ENCODE assay signal across 26 mouse cellular contexts in genomic region chr6:5294659-5295449, GRCm38 (mm10). TPM values are rescaled to one million over a fixed set of nuclear protein-coding genes. Genes with fewer than 3 reads are reported as not detected.
A peak's percentile ranks its signal among the peaks of the same experiment; 100 is the strongest.
DNase-seq lines count a peak whose midpoint lies in the region; ATAC-seq and TF ChIP-seq lines count a peak whose summit lies in the region.
"Had no signal": no experiment of that assay in that cellular context is flagged by ENCODE, and none has a peak within 500 bp of the region (broad histone marks: within the 10 kb centered on the region; RNA-seq: fewer than 3 reads in every experiment).

No protein-coding gene starts in this region.

- no peak overlapping the region for H3K27ac ChIP-seq in liver, embryonic 16.5 days (ENCODE audit: low read length)
- H3K27ac ChIP-seq in lung, postnatal 0 days (ENCODE audit: low read length), result no peak overlapping the region
- H3K27ac ChIP-seq: embryonic facial prominence, embryonic 13.5 days; heart, embryonic 15.5 days; hindbrain, embryonic 13.5 days; layer of hippocampus, adult 2 months; limb, embryonic 10.5 days; midbrain, embryonic 12.5 days had no signal

- H3K4me3 ChIP-seq in liver, embryonic 16.5 days (ENCODE audit: low read depth, low read length), result peak overlapping the region; percentile 16; the same call in 1 of the 2 replicates
- no peak overlapping the region for H3K4me3 ChIP-seq in lung, postnatal 0 days (ENCODE audit: low read depth, low read length)
- H3K4me3 ChIP-seq: embryonic facial prominence, embryonic 13.5 days; heart, embryonic 15.5 days; hindbrain, embryonic 13.5 days; layer of hippocampus, adult 2 months; limb, embryonic 10.5 days; midbrain, embryonic 12.5 days had no signal

- no peaks in the 10 kb centered on the region for H3K27me3 ChIP-seq in liver, embryonic 16.5 days (ENCODE audit: control insufficient read depth, insufficient read depth, low read depth, low read length)
- no peaks in the 10 kb centered on the region for H3K27me3 ChIP-seq in lung, postnatal 0 days (replicated peaks; ENCODE audit: insufficient read depth, low read length)
- H3K27me3 ChIP-seq: embryonic facial prominence, embryonic 13.5 days; heart, embryonic 15.5 days had no signal

- DNase-seq in CD4-positive helper T cell, adult 2 months (ENCODE audit: low read depth, low spot score), result peak; percentile 75
- DNase-seq in CD4-positive, CD25-positive, alpha-beta regulatory T cell, adult 2 months (ENCODE audit: low read depth, low spot score), result peak; percentile 58
- DNase-seq in induced T-regulatory cell, adult 2 months (ENCODE audit: low read depth), result peak; percentile 78
- no peak for DNase-seq in right cerebral cortex, postnatal 25 days
- DNase-seq in lung, postnatal 0 days (ENCODE audit: low spot score), result no peak
- DNase-seq in spleen, postnatal 10 days (ENCODE audit: low spot score in 2 of 2), result no peak
- DNase-seq: adrenal gland, postnatal 14 days; cerebellum, adult 8-10 months; cerebellum, postnatal 36 days; embryo, embryonic 11 days; gastrocnemius, postnatal 10 days; heart, adult 18-20 months; heart, postnatal 36 days; kidney, adult 9 months; kidney, postnatal 14 days; lung, postnatal 14 days; thymus, postnatal 14 days had no signal

- WGBS in liver, embryonic 16.5 days (ENCODE audit: insufficient replicate concordance), result 76% methylated on average over 16 of the region's 16 CpGs
- 91% methylated on average over 16 of the region's 16 CpGs for WGBS in lung, postnatal 0 days

- peaks cover 64% of the 10 kb centered on the region for H3K4me1 ChIP-seq in liver, embryonic 16.5 days (ENCODE audit: control insufficient read depth, low read depth, low read length)
- H3K4me1 ChIP-seq in lung, postnatal 0 days (ENCODE audit: insufficient read depth, low read depth, low read length), result peaks cover 4% of the 10 kb centered on the region; the same call in 1 of the 2 replicates

- H3K9me3 ChIP-seq in liver, embryonic 16.5 days (replicated peaks; ENCODE audit: control insufficient read depth, low read length), result no peaks in the 10 kb centered on the region
- H3K9me3 ChIP-seq in lung, postnatal 0 days (ENCODE audit: low read length), result no peaks in the 10 kb centered on the region
- H3K9me3 ChIP-seq: embryonic facial prominence, embryonic 13.5 days; heart, embryonic 15.5 days; hindbrain, embryonic 13.5 days; limb, embryonic 10.5 days; midbrain, embryonic 12.5 days had no signal

- TF ChIP-seq EP300 in lung, postnatal 0 days (IDR thresholded peaks at IDR 0.05), result no peak

- H3K4me2 ChIP-seq in liver, embryonic 16.5 days (ENCODE audit: low read depth, low read length), result peak overlapping the region; percentile 48
- H3K4me2 ChIP-seq in lung, postnatal 0 days (replicated peaks; ENCODE audit: low read depth, low read length), result no peak overlapping the region
- H3K4me2 ChIP-seq: embryonic facial prominence, embryonic 13.5 days; heart, embryonic 15.5 days; hindbrain, embryonic 13.5 days; midbrain, embryonic 12.5 days had no signal

- no peak for ATAC-seq in liver, embryonic 16.5 days (ENCODE audit: low read depth)
- ATAC-seq in lung, postnatal 0 days, result no peak
- ATAC-seq: activated CD4-positive, CD25-positive, alpha-beta regulatory T cell, adult 4 months; forebrain, embryonic 14.5 days had no signal

- TF ChIP-seq CTCF in lung, postnatal 0 days (IDR thresholded peaks at IDR 0.05), result no peak; the same call in 1 of the 2 replicates

- H3K9ac ChIP-seq in liver, embryonic 16.5 days (ENCODE audit: low read depth, low read length), result no peak overlapping the region
- H3K9ac ChIP-seq in lung, postnatal 0 days (replicated peaks; ENCODE audit: low read depth), result no peak overlapping the region
- H3K9ac ChIP-seq: embryonic facial prominence, embryonic 13.5 days; heart, embryonic 15.5 days; hindbrain, embryonic 13.5 days; midbrain, embryonic 12.5 days had no signal

- peaks cover 4% of the 10 kb centered on the region for H3K36me3 ChIP-seq in liver, embryonic 16.5 days (ENCODE audit: control insufficient read depth, insufficient read depth)
- H3K36me3 ChIP-seq in lung, postnatal 0 days (ENCODE audit: insufficient read depth, low read length), result peaks cover 4% of the 10 kb centered on the region; the same call in 1 of the 2 replicates
- H3K36me3 ChIP-seq: embryonic facial prominence, embryonic 13.5 days; heart, embryonic 15.5 days; hindbrain, embryonic 13.5 days; limb, embryonic 10.5 days; midbrain, embryonic 12.5 days had no signal

RNA-seq across cellular contexts. Expression of gene Pon2, which starts 3.4 kb away (rescaled TPM):
- 45.5 and 48.2 TPM in 2 replicates for polyA plus RNA-seq in liver, embryonic 16.5 days (2015; fragmentation: Nextera tagmentation; extraction: Ambion mirVana)
- polyA plus RNA-seq in lung, postnatal 0 days (2015; fragmentation: Nextera tagmentation; extraction: Ambion mirVana), result 88.4 and 98.7 TPM in 2 replicates

RNA-seq across cellular contexts. Expression of gene Pon3, which starts 38.8 kb away (rescaled TPM):
- polyA plus RNA-seq in liver, embryonic 16.5 days (2015; fragmentation: Nextera tagmentation; extraction: Ambion mirVana), result 25.8 and 26.6 TPM in 2 replicates
- polyA plus RNA-seq in lung, postnatal 0 days (2015; fragmentation: Nextera tagmentation; extraction: Ambion mirVana), result 143 and 168 TPM in 2 replicates

Comparison
In these comparisons a context has a peak if more than half of its experiments do, and no peak if none do; other contexts are left out.
1. DNase-seq: peak in CD4-positive helper T cell, adult 2 months (single experiment), CD4-positive, CD25-positive, alpha-beta regulatory T cell, adult 2 months (single experiment) and induced T-regulatory cell, adult 2 months (single experiment); none in right cerebral cortex, postnatal 25 days (single experiment), lung, postnatal 0 days (single experiment) and spleen, postnatal 10 days (0 of 2).